Mouse (Mus musculus) regulatory T cell (primary cell): Measurements from ENCODE around the gene Rgs8.

Experiments used
- in situ Hi-C: fragments of 300-600 bp; cut with MboI, MseI; formaldehyde crosslinking; loops from one replicate; pipeline ENCODE4 v1.15.1; 2025; ENCODE audit warnings: high pct_unique_total_duplicates

Gene Rgs8

GRCm38 (mm10) chr1:153652938-153653623 lies at the start of gene Rgs8:
Rgs8 (plus strand) TSS chr1:153653025.
- in situ Hi-C loops: no loop called here

GRCm38 (mm10) chr1:153617340-153617830 lies 35.4 kb upstream of the Rgs8 start:
- in situ Hi-C loops: no loop called here

GRCm38 (mm10) chr1:153623036-153623435 lies 29.8 kb upstream of the Rgs8 start:
- in situ Hi-C loops: no loop called here

DNA sequence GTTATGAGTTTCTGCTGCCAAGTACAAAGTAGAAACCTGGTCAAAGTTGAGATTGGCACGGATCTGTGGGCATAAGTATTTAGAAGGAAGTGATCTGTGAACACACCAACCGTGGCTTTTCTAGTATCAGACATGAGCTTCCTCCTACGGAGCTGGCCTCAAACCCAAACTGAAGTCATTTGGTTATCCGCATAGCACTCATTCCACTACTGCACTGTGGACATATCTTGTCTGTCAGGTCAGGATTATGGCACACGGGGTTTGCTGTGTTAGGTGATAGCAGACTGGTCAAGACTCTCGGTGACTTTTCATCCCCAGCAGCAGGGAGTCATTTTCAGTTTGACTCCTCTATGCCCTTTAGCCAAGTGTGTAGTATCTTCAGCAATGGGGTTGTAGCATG lies 20.1 kb upstream of the Rgs8 start:
- in situ Hi-C loops: no loop called here

- in situ Hi-C loops: no loop called here
Observed at GRCm38 (mm10) chr1:153635056-153635455, 17.8 kb upstream of the Rgs8 start.

DNA sequence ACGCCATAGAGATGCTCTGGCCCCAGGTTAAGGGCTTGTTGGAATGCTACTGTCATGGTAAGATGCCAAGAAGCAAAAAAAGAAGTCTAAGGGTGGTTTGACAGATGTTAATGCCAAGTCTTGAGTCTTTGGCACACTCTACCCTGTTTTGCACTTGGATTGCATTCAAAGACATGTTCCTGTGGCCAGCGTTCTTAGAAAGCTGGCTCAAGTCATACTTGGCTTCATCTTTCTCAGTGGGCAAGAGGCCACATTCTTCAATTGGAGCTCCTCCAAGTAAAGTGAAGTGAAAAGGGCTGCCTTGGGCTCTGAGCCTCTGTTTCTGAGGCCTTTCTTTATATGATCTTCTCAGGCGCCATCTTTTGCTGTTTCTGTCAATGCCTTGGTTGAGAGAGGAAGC lies 17.3 kb upstream of the Rgs8 start:
- in situ Hi-C loops: no loop called here

DNA sequence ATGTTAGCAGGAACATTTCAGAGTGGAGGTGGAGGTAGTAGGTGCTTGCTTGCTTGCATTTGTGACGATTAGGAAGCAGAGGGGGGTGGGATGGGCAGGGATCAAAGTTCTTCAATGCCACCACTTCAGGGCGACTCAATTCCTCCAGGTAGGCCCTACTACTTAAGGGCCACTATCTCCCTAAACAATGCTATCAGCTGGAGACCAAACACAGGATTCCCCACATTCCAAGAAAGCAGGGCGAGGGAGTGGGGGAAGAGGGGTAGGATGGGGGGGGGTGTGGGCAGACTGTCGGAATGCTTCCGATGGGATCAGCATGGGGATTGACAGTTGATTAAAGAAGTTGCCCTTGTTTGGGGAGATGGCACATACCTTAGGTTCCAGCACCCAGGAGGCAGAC lies 16.0 kb upstream of the Rgs8 start:
- in situ Hi-C loops: no loop called here

DNA sequence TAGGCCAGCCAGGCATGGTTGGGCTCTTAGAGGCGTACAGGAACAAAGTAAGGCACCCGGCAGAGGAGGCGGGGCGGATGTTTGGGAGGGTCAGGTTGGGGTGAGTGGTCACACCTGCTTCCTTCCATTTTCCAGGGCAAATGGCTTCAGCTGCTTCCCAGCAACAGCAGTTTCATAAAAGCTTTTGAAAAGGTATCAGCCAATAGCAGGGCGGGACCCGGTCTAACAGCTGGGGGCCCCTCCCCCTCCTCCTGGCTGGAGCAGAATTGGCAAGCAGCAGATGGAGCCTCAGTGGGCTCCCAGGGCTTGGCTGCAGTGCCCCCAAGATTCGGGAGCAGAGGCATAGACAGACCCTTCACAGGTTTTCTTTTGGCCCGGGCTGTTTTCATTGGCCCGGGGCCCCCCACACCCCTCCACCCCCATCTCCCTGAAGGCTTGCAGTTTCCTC lies 11.3 kb upstream of the Rgs8 start:
- in situ Hi-C loops: no loop called here

- in situ Hi-C loops: no loop called here
Observed at GRCm38 (mm10) chr1:153641940-153642501, 10.8 kb upstream of the Rgs8 start.

DNA sequence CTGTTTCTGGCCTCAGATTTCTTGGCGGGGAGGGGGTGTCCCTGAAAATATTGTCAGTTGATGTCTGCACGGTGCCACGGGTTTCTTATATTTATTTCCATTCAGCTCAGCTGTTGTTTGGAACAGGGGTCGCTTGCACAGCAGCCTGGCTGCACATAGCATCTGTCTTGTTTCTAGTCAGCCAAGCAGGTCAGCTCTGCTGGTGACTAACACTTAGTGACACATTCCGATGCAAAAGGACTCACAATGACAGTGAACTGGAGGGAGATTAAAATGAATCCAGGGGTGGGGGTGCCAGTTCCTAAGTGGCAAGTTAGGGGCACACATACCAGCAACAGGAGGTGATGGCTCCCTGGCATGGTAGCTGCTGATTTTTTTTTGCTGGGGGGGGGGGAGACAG lies 849 bp downstream of the Rgs8 start:
- in situ Hi-C loops: no loop called here

- in situ Hi-C loops: no loop called here
Observed at GRCm38 (mm10) chr1:153659666-153660065, 6.8 kb downstream of the Rgs8 start.

GRCm38 (mm10) chr1:153660982-153661688 lies 8.3 kb downstream of the Rgs8 start:
- in situ Hi-C loops: no loop called here

- in situ Hi-C loops: no loop called here
Observed at GRCm38 (mm10) chr1:153661689-153662002, 8.8 kb downstream of the Rgs8 start.

DNA sequence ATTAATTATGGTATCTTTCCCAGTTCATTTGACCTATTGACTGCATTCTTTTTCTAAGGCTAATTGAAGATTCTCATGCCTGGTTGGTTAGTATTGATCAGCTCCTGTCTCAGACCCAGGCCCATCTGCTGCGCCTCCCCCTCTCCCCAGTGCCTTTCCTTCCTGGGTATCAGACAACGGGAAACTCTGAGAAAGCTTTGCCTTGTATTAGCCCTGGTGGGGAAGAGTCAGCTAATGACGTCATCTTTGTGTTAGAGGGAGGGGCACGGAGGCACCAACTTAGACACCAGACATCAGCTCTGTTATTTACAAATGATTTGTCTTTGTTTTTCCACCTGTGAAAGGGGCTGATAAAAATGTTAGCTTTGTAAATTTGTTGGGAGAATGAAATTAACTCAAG lies 9.5 kb downstream of the Rgs8 start:
- in situ Hi-C loops: no loop called here

DNA sequence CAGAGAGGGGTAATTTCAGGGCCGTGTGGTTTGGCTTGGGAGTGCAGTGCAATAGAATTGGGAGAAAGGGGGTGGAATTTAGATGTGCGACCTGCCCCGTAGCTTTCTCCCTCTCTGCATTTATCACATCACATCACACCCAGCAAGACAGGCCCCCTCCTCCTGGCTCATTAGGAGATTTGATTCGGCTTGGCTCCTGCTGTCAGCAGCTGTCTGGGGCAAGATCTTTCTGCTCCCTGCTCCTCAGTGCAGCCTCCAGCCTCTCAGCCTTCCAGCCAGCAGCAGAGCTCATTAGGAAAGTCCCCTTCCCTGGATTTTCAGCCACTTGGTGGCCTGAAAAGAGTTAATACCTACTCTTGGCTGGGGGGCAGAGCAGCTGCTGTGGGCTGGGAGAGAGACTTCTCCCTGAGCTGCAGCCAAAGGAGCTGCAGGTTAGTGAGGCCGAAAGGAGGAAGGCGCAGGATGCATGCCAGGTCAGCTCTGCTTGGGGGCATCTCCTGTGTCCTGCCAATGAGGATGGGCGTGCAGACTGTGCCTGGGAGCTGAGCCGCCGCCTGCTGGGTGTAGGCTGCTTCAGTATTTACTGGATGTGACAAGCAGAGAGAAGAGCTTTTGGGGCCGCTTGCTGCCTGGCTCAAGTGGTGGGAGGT lies 12.4 kb downstream of the Rgs8 start:
- in situ Hi-C loops: no loop called here

- in situ Hi-C loops: no loop called here
Observed at GRCm38 (mm10) chr1:153666236-153666635, 13.4 kb downstream of the Rgs8 start.

- in situ Hi-C loops: no loop called here
Observed at GRCm38 (mm10) chr1:153667244-153667727, 14.5 kb downstream of the Rgs8 start.

GRCm38 (mm10) chr1:153667781-153668180 lies 15.0 kb downstream of the Rgs8 start:
- in situ Hi-C loops: no loop called here

GRCm38 (mm10) chr1:153669086-153669485 lies 16.3 kb downstream of the Rgs8 start:
- in situ Hi-C loops: no loop called here

GRCm38 (mm10) chr1:153669728-153670127 lies 16.9 kb downstream of the Rgs8 start:
- in situ Hi-C loops: no loop called here

GRCm38 (mm10) chr1:153671352-153671751 lies 18.5 kb downstream of the Rgs8 start:
- in situ Hi-C loops: no loop called here

DNA sequence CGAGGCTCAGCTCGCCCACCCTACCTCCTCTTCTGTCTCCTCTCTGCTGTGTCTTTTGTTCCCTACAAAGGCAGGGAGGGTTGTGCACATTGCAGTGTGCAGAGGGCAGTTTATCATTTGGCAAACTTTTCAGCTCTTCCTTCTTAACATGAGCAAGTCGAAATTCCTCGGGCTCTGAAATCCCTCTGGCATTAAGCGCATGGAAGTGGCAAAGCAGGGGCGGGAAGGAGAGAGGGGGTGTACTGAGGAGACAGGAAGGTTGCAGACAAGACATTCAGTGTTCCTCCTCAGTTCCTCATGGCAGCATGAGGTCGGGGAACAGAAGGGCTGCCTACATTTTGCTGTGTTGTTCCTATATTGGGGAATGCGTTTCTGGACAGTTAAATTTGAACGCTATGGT lies 19.9 kb downstream of the Rgs8 start:
- in situ Hi-C loops: no loop called here
